Mouse (Mus musculus) embryonic stem cell, embryonic (primary cell): Measurements from ENCODE around the gene Lrrc39.
"Not testable (repeated sequence)": the region's sequence is repeated elsewhere in the genome, so short reads cannot be mapped to it uniquely, and the experiment has no call there.

Experiments
- CTCF ChIA-PET, 4 experiments: fragments of 300-600 bp in 2 of 4; fragments of 350-600 bp in 2 of 4; sonication (Branson Sonifier 250); formaldehyde crosslinking; loops; one replicate each; lab custom pipeline; 2022; ENCODE audit warnings: inconsistent platforms in 2 of 4; lab: Charles Lee
- POLR2A ChIA-PET, 4 experiments: fragments of 300-600 bp in 2 of 4; fragments of 350-600 bp in 2 of 4; sonication (Branson Sonifier 250); formaldehyde crosslinking; loops; one replicate each; lab custom pipeline; 2022; ENCODE audit warnings: antibody characterized with exemption in 4 of 4, inconsistent platforms in 1 of 4; lab: Charles Lee

The Lrrc39 gene

GRCm38 (mm10) chr3:116562408-116563094 lies at the start of gene Lrrc39:
TSS of gene Lrrc39 (plus strand) at chr3:116562973.
- ChIA-PET CTCF (interaction anchor here in 1 of 4 experiments (1.4 kb wide), 1 partner anchor 189 kb away, joined by 4 read pairs; no protein-coding TSS in a partner anchor), POLR2A (interaction anchor here in 2 of 4 experiments (0.8 to 1.5 kb wide), 3 partner anchors 10 to 74 kb away, joined by 3 to 5 read pairs (median 3); no protein-coding TSS in a partner anchor)

GRCm38 (mm10) chr3:116520141-116520761 lies 42.5 kb upstream of the Lrrc39 start:
- POLR2A ChIA-PET = interaction anchor here in 1 of 4 experiments (0.7 kb wide), 1 partner anchor 23 kb away, joined by 3 read pairs; no protein-coding TSS in a partner anchor
- CTCF ChIA-PET = no interaction called here

GRCm38 (mm10) chr3:116529741-116530140 lies 33.0 kb upstream of the Lrrc39 start:
- ChIA-PET POLR2A (interaction anchor here in 3 of 4 experiments (0.6 to 2.0 kb wide), 12 partner anchors 11 to 242 kb away, joined by 3 to 9 read pairs (median 4); partner anchors contain the start of genes Dbt (in 2 of the 3), Rtca (in 1 of the 3) and Sass6 (in 1 of the 3)), CTCF (interaction anchor here (0.5 to 1.7 kb wide), 9 partner anchors 17 to 306 kb away, joined by 3 to 6 read pairs (median 3); partner anchors contain the start of genes Rtca (in 2 of the 4) and Dbt (in 1 of the 4))

- POLR2A ChIA-PET = interaction anchor here in 1 of 4 experiments (0.9 kb wide), 1 partner anchor 13 kb away, joined by 4 read pairs; no protein-coding TSS in a partner anchor
Observed at GRCm38 (mm10) chr3:116530826-116531225, 31.9 kb upstream of the Lrrc39 start.

GRCm38 (mm10) chr3:116536428-116537199 lies 26.2 kb upstream of the Lrrc39 start:
- ChIA-PET CTCF (interaction anchor here in 2 of 4 experiments (0.6 to 1.3 kb wide), 3 partner anchors 24 to 205 kb away, joined by 3 to 4 read pairs (median 3); partner anchors contain the start of gene Dbt (in 1 of the 2)), POLR2A (interaction anchor here in 1 of 4 experiments (0.8 to 1.2 kb wide), 3 partner anchors 10 to 175 kb away, joined by 3 read pairs; no protein-coding TSS in a partner anchor)

More at GRCm38 (mm10) chr3:116530826-116531225, 31.9 kb upstream of the Lrrc39 start:
- CTCF ChIA-PET = no interaction called here

- CTCF ChIA-PET = interaction anchor here in 2 of 4 experiments (1.1 to 1.3 kb wide), 2 partner anchors 24 to 205 kb away, joined by 3 to 4 read pairs; partner anchors contain the start of gene Dbt (in 1 of the 2)
- POLR2A ChIA-PET = interaction anchor here in 1 of 4 experiments (1.0 kb wide), 1 partner anchor 9 kb away, joined by 3 read pairs; no protein-coding TSS in a partner anchor
Observed at GRCm38 (mm10) chr3:116537200-116537573, 25.6 kb upstream of the Lrrc39 start.

- ChIA-PET CTCF (interaction anchor here in 1 of 4 experiments (0.5 kb wide), 1 partner anchor 209 kb away, joined by 8 read pairs; no protein-coding TSS in a partner anchor), POLR2A (interaction anchor here in 3 of 4 experiments (0.7 to 1.7 kb wide), 4 partner anchors 9 to 21 kb away, joined by 3 to 5 read pairs (median 3); no protein-coding TSS in a partner anchor)
Observed at GRCm38 (mm10) chr3:116542070-116542469, 20.7 kb upstream of the Lrrc39 start.

GRCm38 (mm10) chr3:116542532-116542931 lies 20.2 kb upstream of the Lrrc39 start:
- POLR2A ChIA-PET = interaction anchor here in 1 of 4 experiments (0.7 kb wide), 1 partner anchor 21 kb away, joined by 3 read pairs; no protein-coding TSS in a partner anchor
- CTCF ChIA-PET = interaction anchor here in 1 of 4 experiments (0.5 kb wide), 1 partner anchor 209 kb away, joined by 8 read pairs; no protein-coding TSS in a partner anchor

GRCm38 (mm10) chr3:116547430-116547829 lies 15.3 kb upstream of the Lrrc39 start:
- ChIA-PET CTCF (no interaction called here), POLR2A (interaction anchor here in 2 of 4 experiments (0.6 to 1.4 kb wide), 3 partner anchors 14 to 18 kb away, joined by 3 read pairs; no protein-coding TSS in a partner anchor)

GRCm38 (mm10) chr3:116551362-116551761 lies 11.4 kb upstream of the Lrrc39 start:
- ChIA-PET POLR2A (no interaction called here), CTCF (no interaction called here)

GRCm38 (mm10) chr3:116561315-116561714 lies 1.5 kb upstream of the Lrrc39 start:
- CTCF ChIA-PET = not testable (repeated sequence)

GRCm38 (mm10) chr3:116563095-116563492 lies 321 bp downstream of the Lrrc39 start:
- CTCF ChIA-PET = interaction anchor here in 1 of 4 experiments (1.4 kb wide), 1 partner anchor 188 kb away, joined by 4 read pairs; no protein-coding TSS in a partner anchor
- POLR2A ChIA-PET = interaction anchor here in 2 of 4 experiments (0.8 to 1.5 kb wide), 4 partner anchors 9 to 73 kb away, joined by 3 to 5 read pairs (median 3); no protein-coding TSS in a partner anchor

More at GRCm38 (mm10) chr3:116561315-116561714, 1.5 kb upstream of the Lrrc39 start:
- POLR2A ChIA-PET = not testable (repeated sequence)

GRCm38 (mm10) chr3:116570628-116571027 lies 7.9 kb downstream of the Lrrc39 start:
- POLR2A ChIA-PET = no interaction called here

GRCm38 (mm10) chr3:116577286-116577685 lies 14.5 kb downstream of the Lrrc39 start:
- CTCF ChIA-PET = interaction anchor here (0.5 to 1.8 kb wide), 14 partner anchors 18 to 246 kb away, joined by 3 to 10 read pairs (median 6); partner anchors contain the start of genes Dbt (in 3 of the 4) and Sass6 (in 1 of the 4)

More at GRCm38 (mm10) chr3:116570628-116571027, 7.9 kb downstream of the Lrrc39 start:
- CTCF ChIA-PET = no interaction called here

GRCm38 (mm10) chr3:116582201-116582600 lies 19.4 kb downstream of the Lrrc39 start:
- ChIA-PET POLR2A (interaction anchor here in 2 of 4 experiments (1.9 to 5.0 kb wide), 2 partner anchors 11 to 12 kb away, joined by 8 to 34 read pairs; partner anchors contain the start of gene Sass6 (in 2 of the 2)), CTCF (no interaction called here)

More at GRCm38 (mm10) chr3:116577286-116577685, 14.5 kb downstream of the Lrrc39 start:
- POLR2A ChIA-PET = interaction anchor here (0.6 to 1.7 kb wide), 17 partner anchors 9 to 688 kb away, joined by 3 to 6 read pairs (median 4); partner anchors contain the start of genes Rtca (in 2 of the 4), Dbt (in 1 of the 4) and Sass6 (in 1 of the 4)

GRCm38 (mm10) chr3:116594076-116594727 lies 31.4 kb downstream of the Lrrc39 start:
- POLR2A ChIA-PET = interaction anchor here in 3 of 4 experiments (0.6 to 5.3 kb wide), 59 partner anchors 8 to 563 kb away, joined by 3 to 34 read pairs (median 4); partner anchors contain the start of genes Dbt (in 3 of the 3), Rtca (in 2 of the 3), Slc35a3 (in 2 of the 3) and Mfsd14a (in 1 of the 3)
- CTCF ChIA-PET = interaction anchor here (0.6 to 1.6 kb wide), 17 partner anchors 17 to 262 kb away, joined by 3 to 9 read pairs (median 4); partner anchors contain the start of gene Dbt (in 2 of the 4)
